ENCODE assay signal across 27 mouse cellular contexts in genomic region chr9:87171517-87171916, GRCm38 (mm10). TPM values are rescaled to one million over a fixed set of nuclear protein-coding genes. Genes with fewer than 3 reads are reported as not detected.
A peak's percentile ranks its signal among the peaks of the same experiment; 100 is the strongest.
DNase-seq lines count a peak whose midpoint lies in the region; ATAC-seq and TF ChIP-seq lines count a peak whose summit lies in the region.
"Had no signal": no experiment of that assay in that cellular context is flagged by ENCODE, and none has a peak within 500 bp of the region (broad histone marks: within the 10 kb centered on the region; RNA-seq: fewer than 3 reads in every experiment).

No protein-coding gene starts in this region.

- peak; percentile 15 for DNase-seq in layer of hippocampus, adult 11-12 months (ENCODE audit: low spot score)
- no peak for DNase-seq in layer of hippocampus, adult 2 months (ENCODE audit: low spot score in 2 of 2)
- peak; percentile 74 for DNase-seq in A20 (ENCODE audit: low read depth, low spot score)
- DNase-seq in skeletal muscle tissue, adult 2 months (ENCODE audit: low read depth, low spot score), result peak; percentile 2
- no peak for DNase-seq in urinary bladder, postnatal 4 days (ENCODE audit: low spot score in 2 of 2)
- DNase-seq in adipocyte (ENCODE audit: low spot score), result no peak
- DNase-seq: adrenal gland, adult 2 months; adrenal gland, postnatal 36 days; cerebellum, adult 2 months; gastrocnemius, postnatal 14 days; kidney, adult 18-20 months; kidney, postnatal 25 days; lung, adult 18-20 months; lung, postnatal 10 days; thymus, adult 18-20 months; thymus, postnatal 25 days had no signal

- ATAC-seq in common myeloid progenitor, adult 5-6 weeks (replicated peaks; ENCODE audit: low read depth, poor library complexity, severe bottlenecking), result peak; percentile 54; the same call in 1 of the 2 replicates
- ATAC-seq: CD4-positive, CD25-positive, alpha-beta regulatory T cell, adult 4 months; forebrain, embryonic 13.5 days; liver, embryonic 12.5 days had no signal

- no peak overlapping the region for H3K4me3 ChIP-seq in layer of hippocampus, adult 2 months
- H3K4me3 ChIP-seq: forebrain, embryonic 13.5 days; heart, embryonic 12.5 days; hindbrain, embryonic 10.5 days; hindbrain, embryonic 15.5 days; kidney, embryonic 15.5 days; liver, embryonic 12.5 days; midbrain, embryonic 12.5 days; neural tube, embryonic 13.5 days; stomach, embryonic 15.5 days had no signal

- H3K27ac ChIP-seq in layer of hippocampus, adult 2 months, result no peak overlapping the region
- H3K27ac ChIP-seq: forebrain, embryonic 13.5 days; hindbrain, embryonic 10.5 days; hindbrain, embryonic 15.5 days; kidney, embryonic 15.5 days; liver, embryonic 12.5 days; midbrain, embryonic 12.5 days; neural tube, embryonic 13.5 days; stomach, embryonic 15.5 days had no signal

- no peak for TF ChIP-seq CTCF in layer of hippocampus, adult 2 months (conservative IDR thresholded peaks at IDR 0.05)

RNA-seq across cellular contexts. Expression of gene Mrap2, which starts 27.4 kb away (rescaled TPM):
- total RNA-seq in layer of hippocampus, adult 2 months (2021), result 1 to 10 TPM; 3.0 to 4.0 TPM
- total RNA-seq in common myeloid progenitor, adult 5-6 weeks (2017), result not detected in 2 replicates

Comparison
In these comparisons a context has a peak if more than half of its experiments do, and no peak if none do; other contexts are left out.
1. DNase-seq: peak in layer of hippocampus, adult 11-12 months (single experiment), A20 (single experiment) and skeletal muscle tissue, adult 2 months (single experiment); none in layer of hippocampus, adult 2 months (0 of 2), urinary bladder, postnatal 4 days (0 of 2) and adipocyte (single experiment).